Mouse (Mus musculus) adrenal gland, adult 10 weeks (tissue): ENCODE measurements around the gene Pds5a. TPM values are rescaled to one million over a fixed set of nuclear protein-coding genes. Genes with fewer than 3 reads are reported as not detected.

Source experiments
- polyA plus RNA-seq: library from polyadenylated mRNA; stranded (reverse); fragments of 350-450 nt; fragmentation: Illumina TruSeq; extraction: RNeasy Lipid Tissue Mini Kit (QIAGEN cat#74804); gene quantifications from one replicate; pipeline ENCODE4 v1.2.3, GENCODE M21; 2014; ENCODE audit warnings: low read depth, low replicate concordance

Gene Pds5a
- polyA plus RNA-seq = 212 TPM

DNA sequence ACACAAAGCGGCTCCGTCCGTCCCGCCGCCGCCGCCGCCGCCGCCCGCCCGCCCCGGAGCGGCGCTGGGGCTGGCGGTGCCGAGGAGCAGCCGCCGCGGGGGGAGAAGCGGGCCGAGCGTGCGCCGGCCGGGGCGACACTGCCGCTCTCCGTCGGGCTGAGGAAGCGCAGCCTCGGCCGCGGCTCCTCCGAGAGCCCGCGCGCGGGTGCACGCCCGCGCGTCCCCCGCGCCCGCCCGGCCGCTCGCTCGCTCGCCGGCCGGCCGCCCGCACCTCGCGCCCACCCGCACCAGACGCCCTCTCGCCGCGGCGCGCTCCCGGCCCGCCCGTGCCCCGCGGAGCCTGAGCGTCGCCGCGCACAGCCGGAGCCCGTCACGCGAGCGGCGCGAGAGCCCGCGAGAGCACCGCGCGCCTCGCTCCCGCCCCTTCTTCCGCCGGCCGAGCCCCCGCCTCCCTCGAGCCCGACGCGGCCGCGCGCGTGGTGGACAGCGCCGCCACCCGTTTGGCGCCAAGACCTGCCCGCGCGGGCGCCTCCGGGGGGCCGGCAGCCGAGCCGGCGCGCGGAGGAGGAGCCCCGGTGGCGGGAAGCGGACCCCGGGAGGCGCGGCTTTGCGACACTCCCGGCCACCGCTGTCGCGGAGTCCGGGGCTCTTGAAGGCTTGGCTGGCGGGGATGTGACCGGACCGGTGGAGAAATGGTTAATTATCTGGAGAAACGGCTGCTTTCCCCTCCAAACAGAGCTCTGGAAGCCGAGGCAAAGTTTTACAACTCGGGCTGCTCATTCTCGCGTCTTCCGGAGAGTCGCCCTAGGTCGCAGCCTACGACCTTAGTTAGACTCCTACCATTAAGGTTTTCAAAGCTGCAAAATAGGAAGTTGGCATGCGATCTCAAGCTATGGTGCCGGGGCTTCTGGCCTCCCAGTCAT is at the start of gene Pds5a:
Gene Pds5a (minus strand): TSS at position 438 of the 923 bp plus-strand sequence.

Other genes with a start within 250 kb of the Pds5a start
- not detected for gene Gm43552, start 205.4 kb downstream of the Pds5a start, polyA plus RNA-seq
- 229 TPM for gene Smim14, start 161.1 kb downstream of the Pds5a start, polyA plus RNA-seq
- 152 TPM for gene Ube2k, start 161.0 kb downstream of the Pds5a start, polyA plus RNA-seq
- 20.8 TPM for gene N4bp2, start 65.2 kb upstream of the Pds5a start, polyA plus RNA-seq
- 0.29 TPM for gene Rhoh, start 162.9 kb upstream of the Pds5a start, polyA plus RNA-seq
- not detected for gene Chrna9, start 236.6 kb upstream of the Pds5a start, polyA plus RNA-seq